Mouse (Mus musculus): Measurements from ENCODE around the gene Ezh1. TPM values are rescaled to one million over a fixed set of nuclear protein-coding genes. Genes with fewer than 3 reads are reported as not detected.

The Ezh1 gene
- polyA plus RNA-seq (2012): 1.3 and 3.6 TPM in 2 replicates

DNA sequence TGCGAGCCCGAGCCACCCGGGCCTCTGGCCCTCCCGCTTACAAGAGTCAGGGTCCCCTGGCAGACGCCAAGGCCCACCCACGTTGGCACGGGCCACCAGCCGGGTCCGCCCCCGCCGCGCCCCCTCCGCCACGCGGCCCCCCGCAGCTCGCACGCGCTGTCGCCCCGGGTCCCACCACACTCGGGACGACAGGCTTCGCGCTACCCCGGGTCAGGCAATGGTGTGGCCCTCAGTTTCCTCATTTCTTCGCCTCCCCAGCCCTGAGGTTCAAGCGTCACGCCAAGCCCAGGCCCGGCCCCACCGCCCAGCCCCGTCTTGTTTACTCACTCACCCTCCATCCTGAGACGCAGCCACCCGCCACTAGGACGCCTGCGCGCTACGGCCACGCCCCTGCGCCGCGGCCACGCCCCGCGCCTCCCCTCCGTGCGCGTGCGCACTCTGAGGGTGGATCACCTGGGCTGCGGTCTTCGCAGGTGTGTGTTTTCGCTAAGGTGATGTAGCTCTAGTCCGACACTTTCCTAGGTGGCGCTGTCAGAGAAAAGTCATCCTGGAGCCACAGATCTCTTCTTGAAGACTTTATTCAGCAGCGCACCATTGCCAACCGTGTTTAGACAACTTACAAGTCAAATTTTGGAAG lies at the start of gene Ezh1:
Gene Ezh1, minus strand, starts transcription at position 399 of the 637 bp plus-strand sequence.
- no peak for TF ChIP-seq GATA1 (IDR thresholded peaks at IDR 0.05; ENCODE audit: low read length)

DNA sequence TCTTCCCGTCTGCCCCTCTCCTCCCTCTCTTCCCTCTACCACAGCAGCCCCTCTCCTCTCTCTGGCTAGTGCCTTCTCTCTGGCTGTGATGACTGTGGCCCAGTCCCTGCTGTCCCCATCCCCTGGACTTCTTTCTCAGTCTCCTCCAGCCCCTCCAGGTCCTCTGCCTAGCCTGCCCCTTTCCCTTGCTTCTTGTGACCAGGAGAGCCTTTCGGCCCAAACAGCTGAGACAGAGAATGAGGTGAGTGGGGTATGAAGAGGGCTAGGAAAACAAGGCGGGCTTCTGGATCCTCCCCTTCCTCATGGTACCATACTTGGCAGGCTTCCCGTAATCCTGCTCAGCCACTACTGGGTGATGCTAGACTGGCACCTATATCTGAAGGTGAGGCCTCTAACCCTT lies 49.0 kb upstream of the Ezh1 start:
- no peak for TF ChIP-seq GATA1 (IDR thresholded peaks at IDR 0.05; ENCODE audit: low read length)

DNA sequence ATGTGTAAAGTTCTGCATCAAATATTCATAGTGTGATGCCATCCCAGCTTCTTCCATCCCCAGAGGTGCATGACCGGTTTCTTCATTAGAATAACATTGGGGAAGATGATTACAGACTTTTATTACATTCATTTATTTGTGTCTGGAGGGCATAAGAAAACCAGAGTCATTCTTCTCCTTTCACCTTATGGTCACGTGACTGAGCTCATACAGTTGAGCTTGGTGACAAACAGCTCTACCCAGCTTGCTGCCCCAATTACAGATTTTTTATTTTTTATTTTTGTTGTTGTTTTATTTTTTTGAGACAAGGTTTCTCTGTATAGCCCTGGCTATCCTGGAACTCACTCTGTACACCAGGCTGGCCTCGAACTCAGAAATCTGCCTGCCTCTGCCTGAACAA lies 46.2 kb upstream of the Ezh1 start:
- no peak for TF ChIP-seq GATA1 (IDR thresholded peaks at IDR 0.05; ENCODE audit: low read length)

DNA sequence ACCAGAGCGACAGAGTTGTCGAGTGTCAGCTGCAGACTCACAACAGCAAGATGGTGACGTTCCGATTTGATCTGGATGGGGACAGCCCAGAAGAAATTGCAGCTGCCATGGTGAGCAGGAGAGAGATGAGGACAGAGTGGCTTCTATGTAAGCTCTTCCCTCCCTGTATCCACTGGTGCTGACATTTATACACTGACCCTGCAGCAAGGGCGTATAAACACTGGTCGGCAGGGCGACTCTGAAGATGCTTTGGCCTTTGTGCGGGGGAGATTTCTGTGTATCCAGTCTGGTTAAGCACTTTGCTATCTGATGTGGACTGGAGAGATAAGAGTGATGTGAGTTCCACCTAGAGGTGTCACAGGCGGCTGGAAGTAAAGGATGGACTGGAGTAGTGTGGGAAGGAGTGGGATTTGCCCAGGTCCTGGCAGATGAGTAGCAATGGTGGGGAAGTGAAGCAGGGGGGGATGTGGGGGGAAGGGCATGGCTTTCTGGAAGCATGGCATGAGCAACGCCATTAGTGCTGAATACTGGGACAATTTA lies 43.4 kb upstream of the Ezh1 start:
- peak; percentile 13 for TF ChIP-seq GATA1 (IDR thresholded peaks at IDR 0.05; ENCODE audit: low read length)

DNA sequence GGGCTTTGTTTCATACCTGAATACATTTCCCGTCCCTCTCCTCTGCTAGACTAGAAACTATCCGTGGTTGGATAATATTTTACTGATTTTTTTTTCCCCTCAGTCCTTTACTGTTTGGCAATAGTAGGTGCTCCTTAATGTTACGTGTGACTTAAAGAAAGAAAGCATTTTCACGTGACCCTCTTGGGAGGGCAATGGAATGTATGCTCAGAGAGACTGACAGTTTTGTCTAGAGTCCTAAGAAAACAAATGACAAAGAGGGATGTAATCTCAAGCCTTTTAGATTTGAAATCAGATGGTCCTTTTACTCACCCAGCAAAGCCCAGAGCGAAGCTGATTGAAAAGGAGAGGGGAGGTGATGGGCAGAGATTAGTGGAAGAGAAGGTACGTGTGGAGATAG lies 39.6 kb upstream of the Ezh1 start:
- TF ChIP-seq GATA1 (IDR thresholded peaks at IDR 0.05; ENCODE audit: low read length): no peak

DNA sequence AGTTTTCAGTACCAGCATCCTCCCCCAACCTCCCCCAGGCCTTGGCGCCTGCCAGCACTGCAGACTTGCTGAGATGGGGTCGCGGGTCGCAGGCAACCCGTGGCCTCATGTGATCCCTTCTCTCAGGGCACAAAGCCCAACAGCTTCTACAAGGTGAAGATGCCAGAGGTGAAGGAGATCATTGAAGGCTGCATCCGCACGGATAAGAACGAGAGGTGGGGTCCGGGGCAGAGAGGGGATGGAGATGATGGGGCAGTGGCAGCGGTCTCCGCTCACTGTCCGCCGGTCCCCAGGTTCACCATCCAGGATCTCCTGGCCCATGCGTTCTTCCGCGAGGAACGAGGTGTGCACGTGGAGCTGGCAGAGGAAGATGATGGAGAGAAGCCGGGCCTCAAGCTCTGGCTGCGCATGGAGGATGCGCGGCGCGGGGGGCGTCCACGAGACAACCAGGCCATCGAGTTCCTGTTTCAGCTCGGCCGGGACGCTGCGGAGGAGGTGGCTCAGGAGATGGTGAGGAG lies 38.8 kb upstream of the Ezh1 start:
- TF ChIP-seq GATA1 (IDR thresholded peaks at IDR 0.05; ENCODE audit: low read length): no peak

DNA sequence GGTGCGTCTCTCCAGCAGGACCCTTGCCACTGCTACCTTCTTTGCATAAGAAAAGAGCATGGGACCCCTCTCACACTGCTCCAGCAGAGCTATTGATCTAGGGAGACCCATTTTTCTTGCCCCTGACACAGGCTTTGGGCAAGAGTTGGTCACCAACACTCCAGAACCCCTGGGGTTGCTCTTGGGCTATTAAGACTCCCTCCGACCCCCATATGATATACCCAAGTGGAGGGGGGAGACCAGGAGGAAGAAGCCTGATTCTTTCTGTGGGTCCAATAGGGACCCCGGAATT lies 37.7 kb upstream of the Ezh1 start:
- no peak for TF ChIP-seq GATA1 (IDR thresholded peaks at IDR 0.05; ENCODE audit: low read length)

DNA sequence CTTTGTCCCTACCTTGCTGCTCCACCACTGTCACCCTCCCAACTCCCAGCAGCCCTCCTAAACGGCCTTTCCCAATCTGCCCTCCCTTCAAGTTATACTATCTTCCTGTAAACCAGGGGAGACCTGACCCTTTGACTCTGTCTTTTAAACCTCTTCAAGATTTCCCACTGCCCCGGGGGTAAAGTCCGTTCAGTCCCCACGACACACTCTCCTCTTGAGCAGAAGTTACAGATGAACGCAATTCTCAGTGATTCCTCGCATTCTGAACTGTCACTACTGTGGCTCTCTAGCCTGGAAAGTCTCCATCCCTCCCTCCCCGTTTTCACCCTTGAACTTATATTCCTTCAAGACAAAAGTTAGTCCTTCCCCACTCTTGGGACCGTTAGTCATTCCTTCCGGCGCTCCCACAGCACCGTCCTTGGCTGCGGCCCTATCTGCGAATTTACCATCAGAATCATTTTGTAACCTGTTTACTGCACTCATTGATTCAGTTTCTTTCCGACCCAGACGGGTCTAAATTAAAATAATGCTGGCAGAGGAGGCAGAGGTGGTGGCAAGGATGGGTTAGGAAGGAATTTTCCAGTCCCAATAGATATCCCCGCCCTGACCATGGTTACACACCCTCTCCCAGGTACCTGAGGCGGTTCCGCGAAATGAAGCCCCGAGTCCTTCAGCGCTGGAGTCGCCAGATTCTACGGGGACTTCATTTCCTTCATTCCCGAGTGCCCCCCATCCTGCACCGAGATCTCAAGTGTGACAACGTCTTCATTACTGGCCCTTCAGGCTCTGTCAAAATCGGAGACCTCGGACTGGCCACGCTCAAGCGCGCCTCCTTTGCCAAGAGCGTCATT lies 37.1 kb upstream of the Ezh1 start:
- no peak for TF ChIP-seq GATA1 (IDR thresholded peaks at IDR 0.05; ENCODE audit: low read length)

DNA sequence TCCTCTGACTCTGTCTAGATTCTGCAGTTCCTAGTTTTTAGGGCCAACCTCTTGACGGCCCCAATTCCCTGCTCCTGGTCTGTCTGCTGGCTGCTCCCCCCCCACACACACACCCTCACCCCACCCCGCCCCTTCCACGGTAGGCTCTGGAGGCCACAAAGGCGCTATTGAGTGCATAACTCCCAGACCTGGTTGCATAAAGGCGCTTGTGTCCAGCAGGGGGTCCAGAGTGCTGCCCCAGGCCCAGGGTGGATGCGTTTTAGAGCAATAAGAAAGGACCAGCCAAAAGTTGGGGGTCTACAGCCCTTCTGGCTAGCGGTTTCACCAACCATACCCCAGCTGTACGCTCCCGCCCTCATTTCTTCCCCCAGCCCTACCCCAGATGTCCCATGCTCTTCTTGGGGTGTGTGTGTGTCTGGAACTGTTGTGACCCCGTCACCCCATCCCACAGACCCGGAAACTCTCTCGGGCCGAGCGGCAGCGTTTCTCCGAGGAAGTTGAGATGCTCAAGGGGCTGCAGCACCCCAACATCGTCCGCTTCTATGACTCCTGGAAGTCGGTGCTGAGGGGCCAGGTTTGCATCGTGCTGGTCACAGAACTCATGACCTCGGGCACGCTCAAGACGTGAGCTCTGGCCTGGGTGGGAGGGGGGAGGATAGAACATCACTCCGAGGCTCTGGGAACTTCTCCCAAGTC lies 36.2 kb upstream of the Ezh1 start:
- no peak for TF ChIP-seq GATA1 (IDR thresholded peaks at IDR 0.05; ENCODE audit: low read length)

DNA sequence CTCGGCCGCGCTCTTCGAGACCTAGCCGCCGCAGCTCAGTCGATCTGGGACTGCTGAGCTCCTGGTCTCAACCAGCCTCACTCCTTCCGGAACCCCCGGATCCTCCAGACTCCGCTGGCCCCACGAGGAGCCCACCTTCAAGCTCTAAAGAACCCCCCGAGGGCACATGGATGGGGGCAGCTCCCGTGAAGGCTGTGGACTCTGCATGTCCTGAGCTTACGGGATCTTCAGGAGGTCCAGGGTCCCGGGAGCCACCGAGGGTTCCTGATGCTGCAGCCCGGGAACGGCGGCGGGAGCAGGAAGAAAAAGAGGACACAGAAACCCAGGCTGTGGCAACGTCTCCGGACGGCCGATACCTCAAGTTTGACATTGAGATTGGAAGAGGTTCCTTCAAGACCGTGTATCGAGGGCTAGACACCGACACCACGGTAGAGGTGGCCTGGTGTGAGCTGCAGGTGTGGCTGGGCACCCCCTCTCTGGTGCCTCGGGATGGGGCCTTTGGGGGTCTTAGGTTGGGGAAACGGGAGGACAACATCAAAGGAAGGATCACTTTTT lies 34.6 kb upstream of the Ezh1 start:
- no peak for TF ChIP-seq GATA1 (IDR thresholded peaks at IDR 0.05; ENCODE audit: low read length)

DNA sequence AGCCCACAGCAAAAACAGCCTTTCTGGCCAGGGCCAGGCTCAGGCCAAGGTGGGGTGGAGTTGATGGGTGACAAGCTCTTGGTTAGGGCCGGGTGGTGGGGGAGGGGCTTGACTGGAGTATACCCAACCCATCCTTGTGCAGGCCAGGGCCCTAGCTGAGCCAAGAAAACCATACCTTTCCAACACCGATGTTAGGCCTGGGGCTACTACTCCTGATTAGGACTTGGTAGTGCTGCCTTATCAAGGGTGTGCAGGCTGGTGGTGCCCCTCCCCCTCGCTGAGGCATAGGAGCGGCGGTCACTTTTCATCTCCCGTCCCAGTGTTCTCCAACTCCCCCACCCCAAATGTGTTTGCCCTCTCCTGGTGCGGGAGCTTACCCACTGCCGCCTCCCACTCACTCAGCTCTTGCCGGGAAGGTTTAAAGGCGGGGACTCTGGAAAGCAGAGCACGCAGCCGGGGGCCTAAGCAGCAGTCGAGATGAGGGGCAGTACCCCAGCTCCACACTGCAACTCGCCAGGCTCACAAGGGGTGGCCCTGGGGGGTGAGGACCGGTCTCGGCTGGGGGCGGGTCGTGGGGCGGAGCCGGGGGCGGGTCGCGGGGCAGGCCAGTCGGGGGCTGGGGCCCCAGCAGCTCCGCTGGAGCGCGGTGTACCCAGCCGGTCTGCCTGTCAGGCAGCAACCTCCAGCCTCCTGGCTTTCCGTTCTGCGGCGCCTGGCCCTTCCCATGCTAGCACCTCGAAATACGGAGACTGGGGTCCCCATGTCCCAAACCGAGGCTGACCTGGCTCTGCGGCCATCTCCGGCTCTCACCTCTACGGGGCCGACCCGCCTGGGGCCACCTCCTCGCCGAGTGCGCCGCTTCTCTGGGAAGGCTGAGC lies 33.9 kb upstream of the Ezh1 start, which contains the start of gene Wnk4:
Gene Wnk4, plus strand, starts transcription at position 620 of the 878 bp plus-strand sequence.
- peak; percentile 29 for TF ChIP-seq GATA1 (IDR thresholded peaks at IDR 0.05; ENCODE audit: low read length)

DNA sequence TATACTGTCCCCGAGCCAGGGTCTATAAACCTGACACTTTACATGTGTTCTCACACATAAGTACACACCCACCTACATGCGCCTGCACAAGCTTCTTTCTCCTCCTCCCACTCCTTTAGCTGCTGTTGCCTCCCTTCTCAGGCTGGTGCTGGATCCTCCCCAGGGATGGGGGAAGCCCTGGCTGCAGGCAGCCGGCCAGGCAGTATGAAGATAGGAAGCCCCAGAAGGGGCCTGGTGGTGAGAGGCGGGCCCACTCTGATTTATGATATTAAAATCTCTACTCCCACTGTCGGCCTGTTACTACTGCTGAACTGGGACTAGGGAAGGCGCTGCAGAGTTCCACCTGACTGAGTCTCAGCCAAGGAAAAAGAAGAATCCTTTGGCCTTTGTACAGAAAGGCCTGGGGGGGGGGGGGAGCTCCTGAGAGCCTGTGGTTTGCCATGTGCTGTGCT lies 33.0 kb upstream of the Ezh1 start:
- no peak for TF ChIP-seq GATA1 (IDR thresholded peaks at IDR 0.05; ENCODE audit: low read length)

DNA sequence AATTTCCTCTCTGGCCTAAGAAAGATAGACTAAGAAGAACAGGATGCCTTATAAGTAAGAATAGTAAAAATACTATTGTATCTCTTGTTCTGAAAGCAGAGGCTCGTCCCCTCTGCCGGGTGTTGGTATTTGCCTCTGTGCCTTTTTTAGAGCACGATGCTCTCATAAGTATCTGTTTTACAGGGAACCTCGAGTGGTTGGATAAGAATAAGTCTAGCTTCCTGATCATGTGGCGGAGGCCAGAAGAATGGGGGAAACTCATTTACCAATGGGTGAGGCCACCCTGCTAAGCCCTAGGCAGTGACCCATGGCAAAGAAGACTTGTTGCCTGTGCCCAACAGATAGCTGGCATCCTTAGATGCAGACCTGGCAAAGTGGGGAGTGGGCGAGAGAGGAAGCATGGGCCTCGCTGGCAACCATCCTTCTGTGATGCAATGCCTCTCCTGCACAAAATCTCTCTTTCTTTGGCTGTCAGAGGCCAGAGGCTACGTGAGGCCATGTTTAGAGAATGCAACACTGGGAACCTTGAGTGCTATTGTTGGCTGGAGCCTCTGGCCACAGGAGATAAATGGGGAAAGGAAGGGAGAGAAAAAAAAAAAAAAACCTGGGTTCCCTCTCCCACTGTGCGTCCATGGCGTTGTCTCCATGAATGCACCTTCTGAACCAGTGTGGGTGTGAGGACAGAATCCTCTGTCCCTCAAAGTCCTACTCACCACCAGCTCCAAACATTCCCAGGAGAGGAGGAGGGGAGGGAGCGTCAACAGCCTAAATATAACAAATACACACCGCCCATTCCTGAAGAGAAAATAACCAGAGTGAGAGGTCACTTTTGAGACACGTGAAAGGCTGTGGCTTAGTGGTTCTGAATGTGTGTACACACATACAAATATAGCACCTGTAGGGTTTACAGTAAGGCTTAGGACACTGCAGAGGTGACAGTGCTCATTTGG lies 29.8 kb upstream of the Ezh1 start:
- TF ChIP-seq GATA1 (IDR thresholded peaks at IDR 0.05; ENCODE audit: low read length): no peak

All from G1E-ER4 (cell line).